Mouse (Mus musculus): ENCODE measurements around the gene Folr1.

DNA sequence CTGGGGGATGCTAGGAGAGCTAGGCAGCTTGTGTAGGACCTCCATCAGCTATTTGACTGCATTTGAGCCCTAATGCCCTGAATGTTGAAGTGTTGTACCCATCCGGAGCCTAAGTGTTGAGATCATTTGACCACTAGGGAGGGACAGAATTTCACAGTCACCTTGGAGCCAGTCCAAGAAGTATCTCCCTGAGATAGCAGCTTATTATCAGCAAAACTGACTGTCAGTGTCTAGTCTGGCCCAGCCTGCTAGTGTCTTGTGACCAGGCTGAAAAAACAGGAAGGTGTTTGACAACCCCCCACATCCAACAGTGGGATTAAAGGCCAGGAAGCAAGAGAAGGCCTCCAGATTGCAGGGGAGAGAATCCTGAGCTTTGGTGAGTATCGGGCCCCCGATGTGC is 708 bp upstream of the Folr1 start:
- TF ChIP-seq CTCF (IDR thresholded peaks at IDR 0.05; ENCODE audit: control insufficient read depth, insufficient read depth, insufficient read length) (no peak), MYOD1 (IDR thresholded peaks at IDR 0.05; ENCODE audit: control insufficient read depth, insufficient read length, low read depth) (no peak), MAX (IDR thresholded peaks at IDR 0.05) (no peak), USF1 (IDR thresholded peaks at IDR 0.05; ENCODE audit: low read depth) (no peak), MYOG (IDR thresholded peaks at IDR 0.05; ENCODE audit: control insufficient read depth, extremely low read depth, insufficient read length) (no peak), CEBPB (IDR thresholded peaks at IDR 0.05; ENCODE audit: low read depth) (no peak)
